Mouse (Mus musculus): ENCODE results near the gene Plagl1. TPM values are rescaled to one million over a fixed set of nuclear protein-coding genes. Genes with fewer than 3 reads are reported as not detected.

Gene Plagl1
- total RNA-seq, 1 experiment: 13.4 TPM

DNA sequence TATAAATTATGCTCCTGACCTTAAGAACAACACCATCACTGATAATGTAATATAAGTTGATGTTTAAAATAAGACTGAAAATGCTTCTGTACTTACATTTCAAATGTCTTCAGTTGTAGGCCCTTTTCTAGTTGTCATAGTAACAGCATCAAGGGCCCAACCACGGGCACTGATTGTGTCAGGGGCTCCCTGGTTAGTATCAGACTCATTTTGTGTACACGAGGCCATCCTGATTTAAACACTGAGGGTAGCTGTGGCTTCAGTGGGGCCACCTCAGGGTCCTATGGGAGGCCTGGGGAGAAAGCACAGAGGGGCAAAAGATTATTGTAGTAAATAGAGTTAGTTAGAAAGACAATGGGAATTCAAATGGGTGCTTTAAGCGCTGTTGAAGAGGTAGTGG is 65.5 kb downstream of the Plagl1 start:
- DNase-seq (ENCODE audit: low read depth, low spot score): no peak
- no peaks in the 10 kb centered on the region for H3K36me3 ChIP-seq (ENCODE audit: control insufficient read depth, insufficient read depth, low read length, poor library complexity, severe bottlenecking)
- no peak overlapping the region for H3K9ac ChIP-seq (ENCODE audit: insufficient read depth, low read depth, low read length, poor library complexity, severe bottlenecking)
- H3K4me1 ChIP-seq (ENCODE audit: control insufficient read depth in 2 of 2, insufficient read depth in 2 of 2, low read length in 2 of 2, poor library complexity in 1 of 2): no peaks in the 10 kb centered on the region
- no peak overlapping the region for H3K27ac ChIP-seq (ENCODE audit: insufficient read depth, low read depth, low read length, poor library complexity, severe bottlenecking)
- in situ Hi-C loops (cut with MboI; ENCODE audit: low sequenced_read_pairs in 2 of 2, unreplicated experiment in 2 of 2): no loop called here
- TF ChIP-seq MAFK (IDR thresholded peaks at IDR 0.05; ENCODE audit: insufficient read depth, low read depth, low read length) (no peak), ZNF384 (IDR thresholded peaks at IDR 0.05; ENCODE audit: low read depth, low read length) (no peak), HCFC1 (IDR thresholded peaks at IDR 0.05; ENCODE audit: borderline replicate concordance, insufficient read depth, low read length) (no peak), CHD2 (IDR thresholded peaks at IDR 0.05; ENCODE audit: low read depth, low read length) (no peak), ZC3H11A (IDR thresholded peaks at IDR 0.05; ENCODE audit: borderline replicate concordance, low read depth, low read length) (no peak)
- H3K4me3 ChIP-seq (ENCODE audit: insufficient read depth in 1 of 2, low read depth in 1 of 2, low read length in 2 of 2, poor library complexity in 1 of 2, severe bottlenecking in 1 of 2): no peak overlapping the region
- no peaks in the 10 kb centered on the region for H3K9me3 ChIP-seq (ENCODE audit: control insufficient read depth, insufficient read depth, low read depth, low read length)

- no peak for TF ChIP-seq HCFC1 (IDR thresholded peaks at IDR 0.05; ENCODE audit: borderline replicate concordance, insufficient read depth, low read length)
- no peak for TF ChIP-seq MAFK (IDR thresholded peaks at IDR 0.05; ENCODE audit: insufficient read depth, low read depth, low read length)
- TF ChIP-seq ZNF384 (IDR thresholded peaks at IDR 0.05; ENCODE audit: low read depth, low read length): no peak
- TF ChIP-seq ZC3H11A (IDR thresholded peaks at IDR 0.05; ENCODE audit: borderline replicate concordance, low read depth, low read length): no peak
- no peak for TF ChIP-seq CHD2 (IDR thresholded peaks at IDR 0.05; ENCODE audit: low read depth, low read length)
- in situ Hi-C loops (cut with MboI; ENCODE audit: low sequenced_read_pairs in 2 of 2, unreplicated experiment in 2 of 2): no loop called here
- Histone ChIP-seq H3K4me1 (ENCODE audit: control insufficient read depth in 2 of 2, insufficient read depth in 2 of 2, low read length in 2 of 2, poor library complexity in 1 of 2) (no peaks in the 10 kb centered on the region), H3K36me3 (ENCODE audit: control insufficient read depth, insufficient read depth, low read length, poor library complexity, severe bottlenecking) (no peaks in the 10 kb centered on the region), H3K4me3 (ENCODE audit: insufficient read depth in 1 of 2, low read depth in 1 of 2, low read length in 2 of 2, poor library complexity in 1 of 2, severe bottlenecking in 1 of 2) (peak overlapping the region in 1 of 2 experiments; percentile 73; a peak in 2 of 4 replicates), H3K9ac (ENCODE audit: insufficient read depth, low read depth, low read length, poor library complexity, severe bottlenecking) (no peak overlapping the region), H3K9me3 (ENCODE audit: control insufficient read depth, insufficient read depth, low read depth, low read length) (no peaks in the 10 kb centered on the region), H3K27ac (ENCODE audit: insufficient read depth, low read depth, low read length, poor library complexity, severe bottlenecking) (no peak overlapping the region)
- peak; percentile 26 for DNase-seq (ENCODE audit: low read depth, low spot score)
Measured at GRCm38 (mm10) chr10:13127335-13127734, 67.0 kb downstream of the Plagl1 start.

DNA sequence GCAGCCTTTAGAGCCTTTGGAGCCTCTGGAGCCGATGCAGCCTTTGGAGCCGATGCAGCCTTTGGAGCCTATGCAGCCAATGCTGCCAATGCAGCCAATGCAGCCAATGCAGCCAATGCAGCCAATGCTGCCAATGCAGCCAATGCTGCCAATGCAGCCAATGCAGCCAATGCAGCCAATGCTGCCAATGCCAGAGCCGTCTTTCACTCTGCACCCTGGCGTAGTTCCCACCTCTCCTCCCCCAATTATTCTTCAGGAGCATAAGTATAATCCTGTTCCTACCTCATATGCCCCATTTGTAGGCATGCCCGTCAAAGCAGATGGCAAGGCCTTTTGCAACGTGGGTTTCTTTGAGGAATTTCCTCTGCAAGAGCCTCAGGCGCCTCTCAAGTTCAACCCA is 67.6 kb downstream of the Plagl1 start:
- H3K4me1 ChIP-seq (ENCODE audit: control insufficient read depth in 2 of 2, insufficient read depth in 2 of 2, low read length in 2 of 2, poor library complexity in 1 of 2): no peaks in the 10 kb centered on the region
- H3K9me3 ChIP-seq (ENCODE audit: control insufficient read depth, insufficient read depth, low read depth, low read length): no peaks in the 10 kb centered on the region
- peak overlapping the region in 1 of 2 experiments; percentile 73; a peak in 2 of 4 replicates for H3K4me3 ChIP-seq (ENCODE audit: insufficient read depth in 1 of 2, low read depth in 1 of 2, low read length in 2 of 2, poor library complexity in 1 of 2, severe bottlenecking in 1 of 2)
- TF ChIP-seq ZNF384 (IDR thresholded peaks at IDR 0.05; ENCODE audit: low read depth, low read length) (no peak), MAFK (IDR thresholded peaks at IDR 0.05; ENCODE audit: insufficient read depth, low read depth, low read length) (no peak), ZC3H11A (IDR thresholded peaks at IDR 0.05; ENCODE audit: borderline replicate concordance, low read depth, low read length) (no peak), HCFC1 (IDR thresholded peaks at IDR 0.05; ENCODE audit: borderline replicate concordance, insufficient read depth, low read length) (no peak), CHD2 (IDR thresholded peaks at IDR 0.05; ENCODE audit: low read depth, low read length) (no peak)
- no peak for DNase-seq (ENCODE audit: low read depth, low spot score)
- in situ Hi-C loops (cut with MboI; ENCODE audit: low sequenced_read_pairs in 2 of 2, unreplicated experiment in 2 of 2): no loop called here
- no peak overlapping the region for H3K27ac ChIP-seq (ENCODE audit: insufficient read depth, low read depth, low read length, poor library complexity, severe bottlenecking)
- H3K9ac ChIP-seq (ENCODE audit: insufficient read depth, low read depth, low read length, poor library complexity, severe bottlenecking): no peak overlapping the region
- H3K36me3 ChIP-seq (ENCODE audit: control insufficient read depth, insufficient read depth, low read length, poor library complexity, severe bottlenecking): no peaks in the 10 kb centered on the region

DNA sequence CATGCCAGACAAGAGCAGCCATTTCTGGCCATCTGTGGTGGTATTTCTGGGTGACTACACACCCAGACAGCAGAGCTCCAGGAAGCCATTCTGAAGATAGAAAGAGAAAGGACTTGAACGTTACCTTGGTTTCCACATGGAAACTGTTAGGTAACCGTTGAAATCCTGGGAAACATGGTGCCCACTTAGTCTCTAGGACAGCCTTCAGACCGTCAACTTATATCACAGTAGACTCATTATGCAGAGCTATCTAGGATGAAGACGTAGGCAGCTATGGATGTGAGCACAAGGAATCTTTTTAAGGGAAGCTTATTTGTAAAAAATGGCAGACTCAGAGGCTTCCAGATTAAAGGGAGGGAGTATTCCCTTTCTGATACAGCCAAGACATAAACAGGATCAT is 73.5 kb downstream of the Plagl1 start:
- Histone ChIP-seq H3K9ac (ENCODE audit: insufficient read depth, low read depth, low read length, poor library complexity, severe bottlenecking) (no peak overlapping the region), H3K27ac (ENCODE audit: insufficient read depth, low read depth, low read length, poor library complexity, severe bottlenecking) (no peak overlapping the region), H3K9me3 (ENCODE audit: control insufficient read depth, insufficient read depth, low read depth, low read length) (no peaks in the 10 kb centered on the region), H3K4me3 (ENCODE audit: insufficient read depth in 1 of 2, low read depth in 1 of 2, low read length in 2 of 2, poor library complexity in 1 of 2, severe bottlenecking in 1 of 2) (no peak overlapping the region), H3K4me1 (ENCODE audit: control insufficient read depth in 2 of 2, insufficient read depth in 2 of 2, low read length in 2 of 2, poor library complexity in 1 of 2) (no peaks in the 10 kb centered on the region), H3K36me3 (ENCODE audit: control insufficient read depth, insufficient read depth, low read length, poor library complexity, severe bottlenecking) (no peaks in the 10 kb centered on the region)
- in situ Hi-C loops (cut with MboI; ENCODE audit: low sequenced_read_pairs in 2 of 2, unreplicated experiment in 2 of 2): no loop called here
- no peak for TF ChIP-seq ZC3H11A (IDR thresholded peaks at IDR 0.05; ENCODE audit: borderline replicate concordance, low read depth, low read length)
- TF ChIP-seq HCFC1 (IDR thresholded peaks at IDR 0.05; ENCODE audit: borderline replicate concordance, insufficient read depth, low read length): no peak
- no peak for TF ChIP-seq MAFK (IDR thresholded peaks at IDR 0.05; ENCODE audit: insufficient read depth, low read depth, low read length)
- TF ChIP-seq ZNF384 (IDR thresholded peaks at IDR 0.05; ENCODE audit: low read depth, low read length): no peak
- no peak for TF ChIP-seq CHD2 (IDR thresholded peaks at IDR 0.05; ENCODE audit: low read depth, low read length)
- no peak for DNase-seq (ENCODE audit: low read depth, low spot score)

GRCm38 (mm10) chr10:13135276-13135675 is 75.0 kb downstream of the Plagl1 start:
- H3K9me3 ChIP-seq (ENCODE audit: control insufficient read depth, insufficient read depth, low read depth, low read length): no peaks in the 10 kb centered on the region
- no peaks in the 10 kb centered on the region for H3K4me1 ChIP-seq (ENCODE audit: control insufficient read depth in 2 of 2, insufficient read depth in 2 of 2, low read length in 2 of 2, poor library complexity in 1 of 2)
- no peak overlapping the region for H3K4me3 ChIP-seq (ENCODE audit: insufficient read depth in 1 of 2, low read depth in 1 of 2, low read length in 2 of 2, poor library complexity in 1 of 2, severe bottlenecking in 1 of 2)
- no peak overlapping the region for H3K27ac ChIP-seq (ENCODE audit: insufficient read depth, low read depth, low read length, poor library complexity, severe bottlenecking)
- in situ Hi-C loops (cut with MboI; ENCODE audit: low sequenced_read_pairs in 2 of 2, unreplicated experiment in 2 of 2): no loop called here
- DNase-seq (ENCODE audit: low read depth, low spot score): no peak
- TF ChIP-seq ZNF384 (IDR thresholded peaks at IDR 0.05; ENCODE audit: low read depth, low read length): no peak
- no peak for TF ChIP-seq MAFK (IDR thresholded peaks at IDR 0.05; ENCODE audit: insufficient read depth, low read depth, low read length)
- TF ChIP-seq HCFC1 (IDR thresholded peaks at IDR 0.05; ENCODE audit: borderline replicate concordance, insufficient read depth, low read length): no peak
- TF ChIP-seq CHD2 (IDR thresholded peaks at IDR 0.05; ENCODE audit: low read depth, low read length): no peak
- TF ChIP-seq ZC3H11A (IDR thresholded peaks at IDR 0.05; ENCODE audit: borderline replicate concordance, low read depth, low read length): no peak
- H3K36me3 ChIP-seq (ENCODE audit: control insufficient read depth, insufficient read depth, low read length, poor library complexity, severe bottlenecking): no peaks in the 10 kb centered on the region
- no peak overlapping the region for H3K9ac ChIP-seq (ENCODE audit: insufficient read depth, low read depth, low read length, poor library complexity, severe bottlenecking)

Measured in ES-E14 (cell line).